Mouse (Mus musculus): ENCODE measurements at regions not wholly inside any gene's neighbourhood (a gene's known extent, or its start where the extent isn't known, plus 50 kb on each side); places are given as distances from the start of the nearest gene placed in this dataset.

GRCm38 (mm10) chr2:171333816-171334757, 602.5 kb downstream of the Dok5 start:
- no peak overlapping the region for H3K27ac ChIP-seq (ENCODE audit: low read depth, low read length)
- no peaks in the 10 kb centered on the region for H3K4me1 ChIP-seq (ENCODE audit: control insufficient read depth, insufficient read depth, low read length)
- no peak for DNase-seq (ENCODE audit: low spot score)
- 69% methylated on average over 14 of the region's 14 CpGs for WGBS
- no peaks in the 10 kb centered on the region for H3K27me3 ChIP-seq (replicated peaks; ENCODE audit: control insufficient read depth, insufficient read depth, low read length)
- no peak overlapping the region for H3K4me3 ChIP-seq (ENCODE audit: low read depth, low read length)
- no peak overlapping the region for H3K4me2 ChIP-seq (ENCODE audit: low read length)
- H3K9me3 ChIP-seq (replicated peaks; ENCODE audit: control insufficient read depth, low read length), result no peaks in the 10 kb centered on the region
- no peak overlapping the region for H3K9ac ChIP-seq (ENCODE audit: low read length)
- no peak for ATAC-seq
- H3K36me3 ChIP-seq (ENCODE audit: control insufficient read depth, insufficient read depth, low read length), result no peaks in the 10 kb centered on the region

- H3K27me3 ChIP-seq (replicated peaks; ENCODE audit: control insufficient read depth, insufficient read depth, low read length), result no peaks in the 10 kb centered on the region
- H3K36me3 ChIP-seq (ENCODE audit: control insufficient read depth, insufficient read depth, low read length), result no peaks in the 10 kb centered on the region
- 95% methylated on average over 8 of the region's 8 CpGs for WGBS
- H3K9ac ChIP-seq (ENCODE audit: low read length), result no peak overlapping the region
- no peak overlapping the region for H3K27ac ChIP-seq (ENCODE audit: low read depth, low read length)
- DNase-seq (ENCODE audit: low spot score) (no peak), ATAC-seq (no peak)
- no peaks in the 10 kb centered on the region for H3K9me3 ChIP-seq (replicated peaks; ENCODE audit: control insufficient read depth, low read length)
- no peak overlapping the region for H3K4me2 ChIP-seq (ENCODE audit: low read length)
- no peaks in the 10 kb centered on the region for H3K4me1 ChIP-seq (ENCODE audit: control insufficient read depth, insufficient read depth, low read length)
- H3K4me3 ChIP-seq (ENCODE audit: low read depth, low read length), result no peak overlapping the region
Measured at GRCm38 (mm10) chr2:171332826-171333225, 601.2 kb downstream of the Dok5 start.

- DNase-seq (ENCODE audit: low spot score), result no peak
- Histone ChIP-seq H3K9me3 (replicated peaks; ENCODE audit: control insufficient read depth, low read length) (no peaks in the 10 kb centered on the region), H3K4me2 (ENCODE audit: low read length) (no peak overlapping the region), H3K9ac (ENCODE audit: low read length) (no peak overlapping the region), H3K4me1 (ENCODE audit: control insufficient read depth, insufficient read depth, low read length) (no peaks in the 10 kb centered on the region), H3K27me3 (replicated peaks; ENCODE audit: control insufficient read depth, insufficient read depth, low read length) (no peaks in the 10 kb centered on the region), H3K36me3 (ENCODE audit: control insufficient read depth, insufficient read depth, low read length) (no peaks in the 10 kb centered on the region), H3K4me3 (ENCODE audit: low read depth, low read length) (no peak overlapping the region), H3K27ac (ENCODE audit: low read depth, low read length) (no peak overlapping the region)
- no peak for ATAC-seq
- WGBS, result 93% methylated on average over 3 of the region's 3 CpGs
Measured at GRCm38 (mm10) chr2:171331529-171331928, 599.9 kb downstream of the Dok5 start.

- no peaks in the 10 kb centered on the region for H3K4me1 ChIP-seq (ENCODE audit: control insufficient read depth, insufficient read depth, low read length)
- H3K4me2 ChIP-seq (ENCODE audit: low read length), result no peak overlapping the region
- no peaks in the 10 kb centered on the region for H3K9me3 ChIP-seq (replicated peaks; ENCODE audit: control insufficient read depth, low read length)
- no peak overlapping the region for H3K27ac ChIP-seq (ENCODE audit: low read depth, low read length)
- H3K27me3 ChIP-seq (replicated peaks; ENCODE audit: control insufficient read depth, insufficient read depth, low read length), result no peaks in the 10 kb centered on the region
- H3K9ac ChIP-seq (ENCODE audit: low read length), result no peak overlapping the region
- ATAC-seq (no peak), DNase-seq (ENCODE audit: low spot score) (no peak)
- H3K4me3 ChIP-seq (ENCODE audit: low read depth, low read length), result no peak overlapping the region
- WGBS, result 70% methylated on average over 3 of the region's 3 CpGs
- no peaks in the 10 kb centered on the region for H3K36me3 ChIP-seq (ENCODE audit: control insufficient read depth, insufficient read depth, low read length)
Measured at GRCm38 (mm10) chr2:171326909-171327308, 595.3 kb downstream of the Dok5 start.

- Histone ChIP-seq H3K4me2 (ENCODE audit: low read length) (no peak overlapping the region), H3K4me1 (ENCODE audit: control insufficient read depth, insufficient read depth, low read length) (0 out of 2 replicates have a peak, but pooled peaks cover 2% of the 10 kb centered on the region), H3K36me3 (ENCODE audit: control insufficient read depth, insufficient read depth, low read length) (no peaks in the 10 kb centered on the region), H3K4me3 (ENCODE audit: low read depth, low read length) (no peak overlapping the region), H3K9me3 (replicated peaks; ENCODE audit: control insufficient read depth, low read length) (no peaks in the 10 kb centered on the region), H3K27me3 (replicated peaks; ENCODE audit: control insufficient read depth, insufficient read depth, low read length) (no peaks in the 10 kb centered on the region), H3K27ac (ENCODE audit: low read depth, low read length) (no peak overlapping the region), H3K9ac (ENCODE audit: low read length) (no peak overlapping the region)
- ATAC-seq (no peak), DNase-seq (ENCODE audit: low spot score) (no peak)
- WGBS, result 89% methylated on average over 4 of the region's 4 CpGs
Measured at GRCm38 (mm10) chr2:171308486-171308885, 576.9 kb downstream of the Dok5 start.

- H3K27me3 ChIP-seq (replicated peaks; ENCODE audit: control insufficient read depth, insufficient read depth, low read length), result no peaks in the 10 kb centered on the region
- H3K27ac ChIP-seq (ENCODE audit: low read depth, low read length), result no peak overlapping the region
- H3K36me3 ChIP-seq (ENCODE audit: control insufficient read depth, insufficient read depth, low read length), result no peaks in the 10 kb centered on the region
- H3K4me3 ChIP-seq (ENCODE audit: low read depth, low read length), result no peak overlapping the region
- H3K4me1 ChIP-seq (ENCODE audit: control insufficient read depth, insufficient read depth, low read length), result 0 out of 2 replicates have a peak, but pooled peaks cover 2% of the 10 kb centered on the region
- DNase-seq (ENCODE audit: low spot score) (peak; percentile 58), ATAC-seq (no peak; the same call in 1 of the 2 replicates)
- H3K9ac ChIP-seq (ENCODE audit: low read length), result no peak overlapping the region
- H3K9me3 ChIP-seq (replicated peaks; ENCODE audit: control insufficient read depth, low read length), result no peaks in the 10 kb centered on the region
- H3K4me2 ChIP-seq (ENCODE audit: low read length), result no peak overlapping the region
- 51% methylated on average over 12 of the region's 12 CpGs for WGBS
Measured at GRCm38 (mm10) chr2:171306000-171306399, 574.4 kb downstream of the Dok5 start.

- WGBS, result 15% methylated on average over 5 of the region's 5 CpGs
- Histone ChIP-seq H3K4me1 (ENCODE audit: control insufficient read depth, insufficient read depth, low read length) (peaks cover 3% of the 10 kb centered on the region), H3K4me2 (ENCODE audit: low read length) (no peak overlapping the region), H3K36me3 (ENCODE audit: control insufficient read depth, insufficient read depth, low read length) (no peaks in the 10 kb centered on the region), H3K27ac (ENCODE audit: low read depth, low read length) (no peak overlapping the region), H3K4me3 (ENCODE audit: low read depth, low read length) (no peak overlapping the region), H3K9ac (ENCODE audit: low read length) (no peak overlapping the region), H3K9me3 (replicated peaks; ENCODE audit: control insufficient read depth, low read length) (no peaks in the 10 kb centered on the region), H3K27me3 (replicated peaks; ENCODE audit: control insufficient read depth, insufficient read depth, low read length) (no peaks in the 10 kb centered on the region)
- peak; percentile 84 for ATAC-seq
- peak; percentile 82 for DNase-seq (ENCODE audit: low spot score)
Measured at GRCm38 (mm10) chr2:171298519-171298918, 566.9 kb downstream of the Dok5 start.

GRCm38 (mm10) chr2:171295603-171296002, 564.0 kb downstream of the Dok5 start:
- Histone ChIP-seq H3K27me3 (replicated peaks; ENCODE audit: control insufficient read depth, insufficient read depth, low read length) (no peaks in the 10 kb centered on the region), H3K9me3 (replicated peaks; ENCODE audit: control insufficient read depth, low read length) (no peaks in the 10 kb centered on the region), H3K4me1 (ENCODE audit: control insufficient read depth, insufficient read depth, low read length) (peaks cover 3% of the 10 kb centered on the region), H3K9ac (ENCODE audit: low read length) (no peak overlapping the region), H3K4me2 (ENCODE audit: low read length) (no peak overlapping the region), H3K4me3 (ENCODE audit: low read depth, low read length) (no peak overlapping the region), H3K36me3 (ENCODE audit: control insufficient read depth, insufficient read depth, low read length) (no peaks in the 10 kb centered on the region), H3K27ac (ENCODE audit: low read depth, low read length) (no peak overlapping the region)
- WGBS, result 94% methylated on average over 5 of the region's 5 CpGs
- ATAC-seq (no peak), DNase-seq (ENCODE audit: low spot score) (no peak)

GRCm38 (mm10) chr2:171292579-171292978, 561.0 kb downstream of the Dok5 start:
- Histone ChIP-seq H3K27ac (ENCODE audit: low read depth, low read length) (no peak overlapping the region), H3K36me3 (ENCODE audit: control insufficient read depth, insufficient read depth, low read length) (no peaks in the 10 kb centered on the region), H3K27me3 (replicated peaks; ENCODE audit: control insufficient read depth, insufficient read depth, low read length) (no peaks in the 10 kb centered on the region), H3K9ac (ENCODE audit: low read length) (no peak overlapping the region), H3K4me1 (ENCODE audit: control insufficient read depth, insufficient read depth, low read length) (no peaks in the 10 kb centered on the region), H3K9me3 (replicated peaks; ENCODE audit: control insufficient read depth, low read length) (no peaks in the 10 kb centered on the region), H3K4me2 (ENCODE audit: low read length) (no peak overlapping the region), H3K4me3 (ENCODE audit: low read depth, low read length) (no peak overlapping the region)
- ATAC-seq (peak; percentile 50; the same call in 1 of the 2 replicates), DNase-seq (ENCODE audit: low spot score) (peak; percentile 80)

Measured in forebrain, embryonic 14.5 days (tissue).